Mouse (Mus musculus) ES-Bruce4 (cell line): ENCODE measurements around the gene Cnnm3. TPM values are rescaled to one million over a fixed set of nuclear protein-coding genes. Genes with fewer than 3 reads are reported as not detected.
A peak's percentile ranks its signal among the peaks of the same experiment; 100 is the strongest.

ENCODE experiments used
- H3K27ac ChIP-seq: 2 replicates; pipeline ENCODE4 v1.5.1; 2012; ENCODE audit warnings: low read length, inconsistent platforms; ENCODE audit not compliant: insufficient read depth
- H3K27me3 ChIP-seq: 2 replicates; pipeline ENCODE4 v1.6.1; 2012; ENCODE audit warnings: mild to moderate bottlenecking, low read length, inconsistent platforms; ENCODE audit not compliant: control insufficient read depth, poor library complexity, insufficient read depth, severe bottlenecking
- H3K36me3 ChIP-seq: 2 replicates; pipeline ENCODE4 v1.6.1; 2012; ENCODE audit warnings: inconsistent platforms, mild to moderate bottlenecking, low read length, moderate library complexity; ENCODE audit not compliant: control insufficient read depth, poor library complexity, insufficient read depth, severe bottlenecking
- H3K4me1 ChIP-seq: one replicate; pipeline ENCODE4 v1.8.1; 2011; ENCODE audit warnings: low read length; ENCODE audit not compliant: control insufficient read depth, insufficient read depth
- H3K4me3 ChIP-seq: 2 replicates; pipeline ENCODE4 v1.5.1; 2011; ENCODE audit warnings: low read depth, mild to moderate bottlenecking, low read length
- H3K9ac ChIP-seq: 2 replicates; pipeline ENCODE4 v1.6.1; 2012; ENCODE audit warnings: low read depth, mild to moderate bottlenecking, inconsistent platforms; ENCODE audit not compliant: poor library complexity, severe bottlenecking
- H3K9me3 ChIP-seq: replicated peaks from 2 replicates; pipeline ENCODE4 v1.6.1; 2012; ENCODE audit warnings: mild to moderate bottlenecking, low read length, inconsistent platforms; ENCODE audit not compliant: control insufficient read depth, poor library complexity, insufficient read depth, severe bottlenecking
- CTCF ChIP-seq: IDR thresholded peaks from one replicate; pipeline ENCODE4 v1.8.1; 2011; ENCODE audit warnings: low read depth, low read length
- EP300 ChIP-seq: IDR thresholded peaks from 2 replicates; pipeline ENCODE4 v1.6.1; 2011; ENCODE audit warnings: low read depth, low read length; ENCODE audit not compliant: insufficient read depth
- POLR2A ChIP-seq: IDR thresholded peaks from one replicate; pipeline ENCODE4 v1.8.1; 2011; ENCODE audit warnings: low read length; ENCODE audit not compliant: insufficient read depth
- polyA plus RNA-seq: library from polyadenylated mRNA; stranded (reverse); fragments of >200 nt; gene quantifications from 2 replicates; pipeline ENCODE4 v1.2.4, GENCODE M21; 2011; ENCODE audit warnings: low read depth; ENCODE audit not compliant: missing spikeins, insufficient read depth, insufficient read length

Gene Cnnm3
- polyA plus RNA-seq, 1 experiment, result 17.4 TPM

DNA sequence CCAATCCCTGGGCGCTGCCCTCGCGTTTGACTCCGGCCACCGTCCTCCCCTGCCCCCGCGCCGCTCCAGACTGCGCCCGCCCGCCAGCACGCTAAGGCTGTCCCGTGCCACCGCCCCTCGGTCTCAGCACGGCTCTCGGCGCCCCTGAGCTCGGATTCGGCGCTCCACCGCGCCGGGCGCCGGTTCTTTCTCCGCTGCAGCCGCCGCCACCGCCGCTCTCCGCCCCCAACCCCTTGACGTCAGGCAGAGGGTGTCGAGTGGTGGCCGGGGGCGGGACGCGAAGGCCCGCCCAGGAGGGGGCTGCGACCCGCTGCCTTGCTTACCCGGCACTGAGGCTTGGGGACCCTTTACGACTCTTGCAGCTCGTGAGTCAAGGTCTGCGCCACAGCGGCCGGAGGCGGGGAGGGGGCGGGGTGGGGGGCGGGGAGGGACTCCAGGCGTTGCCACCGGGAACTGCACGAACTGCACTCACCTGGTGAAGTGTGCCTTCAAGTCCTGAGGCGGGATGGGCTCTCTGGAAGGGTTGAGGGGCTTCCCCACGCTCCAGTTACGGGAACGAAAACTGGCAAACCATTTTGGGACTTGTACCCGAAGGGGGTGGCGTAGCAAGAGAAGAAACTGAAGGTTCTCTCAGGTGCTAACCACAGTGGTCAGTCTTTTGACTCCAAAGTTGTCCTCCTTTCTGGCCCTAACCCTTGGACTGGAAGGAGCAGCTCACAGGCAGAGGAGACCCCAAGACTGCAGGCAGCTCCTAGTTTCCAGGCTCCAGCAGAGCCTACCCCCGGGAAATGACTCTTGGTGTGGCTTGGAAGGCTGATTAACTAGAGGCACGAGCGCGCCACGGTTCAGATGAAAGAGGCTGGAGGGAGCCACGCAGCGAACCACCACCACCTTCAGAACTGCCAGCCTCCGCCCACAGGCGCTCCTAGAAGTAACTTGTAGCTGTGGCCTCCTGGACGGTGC lies 46.6 kb downstream of the Cnnm3 start, which contains the start of gene Sema4c:
TSS of gene Sema4c (minus strand) at position 319 of the 963 bp plus-strand sequence.
- Histone ChIP-seq H3K36me3 (no peaks in the 10 kb centered on the region), H3K4me3 (peak within 1 kb of the TSS; percentile 84), H3K9ac (peak within 1 kb of the TSS; percentile 67), H3K9me3 (no peaks in the 10 kb centered on the region), H3K4me1 (peaks cover 2% of the 10 kb centered on the region), H3K27me3 (no peaks in the 10 kb centered on the region), H3K27ac (no peak within 1 kb of the TSS)
- TF ChIP-seq CTCF (no peak), EP300 (no peak), POLR2A (no peak)

DNA sequence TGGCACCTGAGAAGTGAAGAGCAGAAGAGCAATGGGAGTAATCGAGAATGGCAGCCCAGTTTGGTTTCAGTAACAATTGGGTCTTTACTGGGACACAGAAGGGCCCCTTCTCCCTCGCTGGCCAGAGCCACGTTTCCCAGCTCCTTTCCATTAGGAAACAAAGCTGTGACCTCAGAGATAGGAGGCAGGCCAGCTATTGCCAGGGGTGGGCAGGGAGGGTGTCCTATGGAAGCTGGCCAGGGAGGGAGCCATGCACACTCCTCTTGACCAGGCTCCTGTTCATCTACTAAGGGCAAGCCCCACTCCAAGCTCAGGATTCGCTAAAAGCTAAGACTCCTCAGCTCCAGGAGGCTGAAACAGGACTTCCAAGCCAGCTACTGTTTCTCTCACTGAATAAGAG lies 47.6 kb downstream of the Cnnm3 start:
- Histone ChIP-seq H3K27ac (no peak overlapping the region), H3K36me3 (no peaks in the 10 kb centered on the region), H3K9me3 (no peaks in the 10 kb centered on the region), H3K4me1 (peaks cover 2% of the 10 kb centered on the region), H3K9ac (no peak overlapping the region), H3K4me3 (no peak overlapping the region), H3K27me3 (no peaks in the 10 kb centered on the region)
- no peak for TF ChIP-seq POLR2A
- no peak for TF ChIP-seq EP300
- TF ChIP-seq CTCF, result no peak

DNA sequence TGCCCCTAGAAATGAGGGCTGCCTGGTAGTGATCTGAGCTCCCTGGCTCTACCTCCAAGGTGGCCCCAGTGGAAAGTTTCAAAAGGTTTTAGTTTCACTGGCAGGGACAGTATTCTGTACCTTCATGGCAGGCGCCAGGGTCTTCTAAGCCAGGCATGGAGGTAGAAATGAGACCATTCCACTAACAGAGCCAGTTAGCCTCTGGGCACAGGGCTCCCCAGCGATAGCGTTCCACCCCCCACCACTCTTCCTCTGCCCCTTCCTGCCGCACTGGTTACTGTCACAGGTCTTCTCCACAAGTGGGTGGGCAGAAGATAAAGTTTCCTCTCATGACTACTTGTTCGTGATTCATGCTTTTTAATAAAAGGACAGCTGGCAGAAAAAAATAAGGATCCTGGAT lies 48.2 kb downstream of the Cnnm3 start:
- no peaks in the 10 kb centered on the region for H3K27me3 ChIP-seq
- H3K4me3 ChIP-seq, result no peak overlapping the region
- no peak for TF ChIP-seq POLR2A
- no peak for TF ChIP-seq EP300
- no peak for TF ChIP-seq CTCF
- H3K27ac ChIP-seq, result no peak overlapping the region
- no peaks in the 10 kb centered on the region for H3K36me3 ChIP-seq
- H3K9ac ChIP-seq, result no peak overlapping the region
- H3K4me1 ChIP-seq, result peaks cover 2% of the 10 kb centered on the region
- H3K9me3 ChIP-seq, result no peaks in the 10 kb centered on the region

DNA sequence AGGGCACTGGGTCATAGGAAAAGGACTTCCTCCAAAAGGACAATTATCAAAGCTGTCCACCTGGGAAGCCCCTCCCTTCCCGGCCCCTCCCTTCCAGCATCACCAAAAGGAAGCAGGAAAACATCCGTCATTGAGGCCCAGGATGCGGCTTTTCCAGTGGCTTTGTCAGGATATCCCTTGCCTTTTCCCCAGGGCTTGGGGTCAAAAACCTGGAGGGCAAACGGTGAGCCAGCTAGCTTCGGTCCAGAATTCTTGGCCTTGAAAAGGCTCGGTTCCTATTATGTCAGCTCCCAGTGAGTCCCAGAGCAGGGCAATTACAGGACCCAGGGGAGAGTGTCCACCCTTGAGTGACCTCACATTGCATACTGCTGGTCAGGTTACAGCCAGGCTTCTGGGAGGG lies 49.2 kb downstream of the Cnnm3 start:
- H3K27me3 ChIP-seq, result no peaks in the 10 kb centered on the region
- no peaks in the 10 kb centered on the region for H3K36me3 ChIP-seq
- H3K9ac ChIP-seq, result no peak overlapping the region
- no peaks in the 10 kb centered on the region for H3K9me3 ChIP-seq
- TF ChIP-seq POLR2A (no peak), EP300 (no peak), CTCF (no peak)
- H3K4me1 ChIP-seq, result no peaks in the 10 kb centered on the region
- no peak overlapping the region for H3K27ac ChIP-seq
- H3K4me3 ChIP-seq, result no peak overlapping the region

DNA sequence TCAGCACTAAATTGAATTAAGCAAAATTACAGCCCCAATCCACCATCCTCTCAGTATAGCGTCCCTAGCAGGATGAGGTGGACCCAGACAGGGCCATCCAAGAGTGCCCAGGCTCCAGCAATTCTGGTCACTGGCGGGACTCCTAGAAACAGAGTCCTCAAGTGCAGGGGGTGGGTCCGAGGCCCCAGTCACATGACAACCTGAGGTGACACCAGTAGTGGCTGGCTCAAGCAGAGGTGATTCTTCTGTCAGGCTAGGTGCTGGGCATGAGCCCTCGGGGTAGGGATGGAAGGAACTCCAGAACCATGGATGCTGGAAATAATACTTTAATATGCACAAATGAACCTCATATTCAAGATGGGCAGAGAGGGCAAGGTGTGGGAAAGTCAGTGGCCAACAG lies 50.7 kb downstream of the Cnnm3 start:
- Histone ChIP-seq H3K9me3 (no peaks in the 10 kb centered on the region), H3K4me3 (no peak overlapping the region), H3K27ac (no peak overlapping the region), H3K4me1 (no peaks in the 10 kb centered on the region), H3K27me3 (no peaks in the 10 kb centered on the region), H3K9ac (no peak overlapping the region), H3K36me3 (no peaks in the 10 kb centered on the region)
- TF ChIP-seq POLR2A (no peak), CTCF (no peak), EP300 (no peak)

DNA sequence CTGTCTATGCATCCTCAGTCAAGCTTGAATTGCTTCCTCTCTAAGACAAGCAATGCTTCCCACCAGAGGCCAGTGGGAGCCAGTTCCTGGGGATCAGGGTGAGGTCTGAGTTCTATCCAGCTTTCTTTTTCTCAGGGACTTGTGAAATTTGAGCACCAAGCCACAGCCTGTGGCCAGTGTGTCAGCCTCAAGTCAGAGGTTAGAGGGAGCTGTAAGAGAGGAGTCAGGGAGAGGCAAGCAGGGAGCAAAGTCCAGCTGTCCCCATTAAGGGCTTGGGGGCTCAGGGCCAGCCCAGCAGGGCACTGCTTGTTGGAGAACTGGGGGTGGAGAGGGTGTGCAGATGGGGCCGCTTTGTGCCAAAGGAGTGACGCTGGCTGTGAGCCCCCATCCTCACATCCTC lies 51.5 kb downstream of the Cnnm3 start:
- Histone ChIP-seq H3K9ac (no peak overlapping the region), H3K27ac (no peak overlapping the region), H3K4me1 (no peaks in the 10 kb centered on the region), H3K36me3 (no peaks in the 10 kb centered on the region), H3K27me3 (no peaks in the 10 kb centered on the region), H3K4me3 (no peak overlapping the region), H3K9me3 (no peaks in the 10 kb centered on the region)
- TF ChIP-seq POLR2A, result no peak
- TF ChIP-seq EP300, result no peak
- no peak for TF ChIP-seq CTCF
